Mouse (Mus musculus): Measurements from ENCODE around the gene Cldn24. TPM values are rescaled to one million over a fixed set of nuclear protein-coding genes. Genes with fewer than 3 reads are reported as not detected.

Gene Cldn24
- not detected in 2 replicates for polyA plus RNA-seq (2014; fragmentation: Nextera tagmentation; extraction: Ambion mirVana)

- Histone ChIP-seq H3K4me3 (ENCODE audit: control insufficient read depth in 1 of 2, insufficient read depth in 1 of 2, low read depth in 1 of 2, low read length in 2 of 2) (no peak within 1 kb of the TSS), H3K4me2 (ENCODE audit: low read length) (no peak within 1 kb of the TSS), H3K9me3 (ENCODE audit: control insufficient read depth, low read length) (no peaks in the 10 kb centered on the region), H3K9ac (ENCODE audit: low read length) (no peak within 1 kb of the TSS), H3K27me3 (ENCODE audit: control insufficient read depth, insufficient read depth, low read length) (no peaks in the 10 kb centered on the region), H3K4me1 (ENCODE audit: control insufficient read depth in 2 of 2, insufficient read depth in 2 of 2, low read length in 2 of 2) (peaks cover 5% of the 10 kb centered on the region in 2 experiments; a peak in 3 of 4 replicates), H3K36me3 (ENCODE audit: control insufficient read depth, insufficient read depth, low read length) (no peaks in the 10 kb centered on the region), H3K27ac (replicated peaks in 1 of 2; ENCODE audit: control insufficient read depth in 1 of 2, insufficient read depth in 1 of 2, low read depth in 2 of 2, low read length in 2 of 2) (no peak within 1 kb of the TSS)
- 84% methylated on average over 6 of the region's 6 CpGs for WGBS
- no peak for ATAC-seq (ENCODE audit: insufficient number of reproducible peaks, insufficient read depth, low FRiP score, low read depth)
Observed at GRCm38 (mm10) chr8:47821843-47822242, at the start of gene Cldn24. Gene Cldn24 (plus strand): TSS chr8:47822143.

GRCm38 (mm10) chr8:47772986-47773385, 49.0 kb upstream of the Cldn24 start:
- H3K4me2 ChIP-seq (ENCODE audit: low read length), result no peak overlapping the region
- H3K9ac ChIP-seq (ENCODE audit: low read length), result no peak overlapping the region
- no peak overlapping the region for H3K27ac ChIP-seq (replicated peaks in 1 of 2; ENCODE audit: control insufficient read depth in 1 of 2, insufficient read depth in 1 of 2, low read depth in 2 of 2, low read length in 2 of 2)
- no peaks in the 10 kb centered on the region for H3K27me3 ChIP-seq (ENCODE audit: control insufficient read depth, insufficient read depth, low read length)
- no peaks in the 10 kb centered on the region for H3K9me3 ChIP-seq (ENCODE audit: control insufficient read depth, low read length)
- no peaks in the 10 kb centered on the region for H3K36me3 ChIP-seq (ENCODE audit: control insufficient read depth, insufficient read depth, low read length)
- H3K4me1 ChIP-seq (ENCODE audit: control insufficient read depth in 2 of 2, insufficient read depth in 2 of 2, low read length in 2 of 2), result peaks cover 0 to 4% of the 10 kb centered on the region in 2 experiments; a peak in 2 of 4 replicates
- WGBS, result 78% methylated on average over 5 of the region's 5 CpGs
- H3K4me3 ChIP-seq (ENCODE audit: control insufficient read depth in 1 of 2, insufficient read depth in 1 of 2, low read depth in 1 of 2, low read length in 2 of 2), result no peak overlapping the region
- no peak for ATAC-seq (ENCODE audit: insufficient number of reproducible peaks, insufficient read depth, low FRiP score, low read depth)

GRCm38 (mm10) chr8:47777415-47777814, 44.5 kb upstream of the Cldn24 start:
- H3K9me3 ChIP-seq (ENCODE audit: control insufficient read depth, low read length), result no peaks in the 10 kb centered on the region
- H3K4me3 ChIP-seq (ENCODE audit: control insufficient read depth in 1 of 2, insufficient read depth in 1 of 2, low read depth in 1 of 2, low read length in 2 of 2), result no peak overlapping the region
- 85% methylated on average over 7 of the region's 7 CpGs for WGBS
- H3K9ac ChIP-seq (ENCODE audit: low read length), result no peak overlapping the region
- no peaks in the 10 kb centered on the region for H3K4me1 ChIP-seq (ENCODE audit: control insufficient read depth in 2 of 2, insufficient read depth in 2 of 2, low read length in 2 of 2)
- no peaks in the 10 kb centered on the region for H3K36me3 ChIP-seq (ENCODE audit: control insufficient read depth, insufficient read depth, low read length)
- H3K27me3 ChIP-seq (ENCODE audit: control insufficient read depth, insufficient read depth, low read length), result no peaks in the 10 kb centered on the region
- H3K4me2 ChIP-seq (ENCODE audit: low read length), result no peak overlapping the region
- no peak overlapping the region for H3K27ac ChIP-seq (replicated peaks in 1 of 2; ENCODE audit: control insufficient read depth in 1 of 2, insufficient read depth in 1 of 2, low read depth in 2 of 2, low read length in 2 of 2)
- ATAC-seq (ENCODE audit: insufficient number of reproducible peaks, insufficient read depth, low FRiP score, low read depth), result no peak

GRCm38 (mm10) chr8:47779589-47779988, 42.4 kb upstream of the Cldn24 start:
- no peak overlapping the region for H3K27ac ChIP-seq (replicated peaks in 1 of 2; ENCODE audit: control insufficient read depth in 1 of 2, insufficient read depth in 1 of 2, low read depth in 2 of 2, low read length in 2 of 2)
- no peaks in the 10 kb centered on the region for H3K9me3 ChIP-seq (ENCODE audit: control insufficient read depth, low read length)
- H3K27me3 ChIP-seq (ENCODE audit: control insufficient read depth, insufficient read depth, low read length), result no peaks in the 10 kb centered on the region
- 75% methylated on average over 6 of the region's 6 CpGs for WGBS
- H3K4me1 ChIP-seq (ENCODE audit: control insufficient read depth in 2 of 2, insufficient read depth in 2 of 2, low read length in 2 of 2), result no peaks in the 10 kb centered on the region
- H3K9ac ChIP-seq (ENCODE audit: low read length), result no peak overlapping the region
- no peak for ATAC-seq (ENCODE audit: insufficient number of reproducible peaks, insufficient read depth, low FRiP score, low read depth)
- H3K36me3 ChIP-seq (ENCODE audit: control insufficient read depth, insufficient read depth, low read length), result no peaks in the 10 kb centered on the region
- H3K4me3 ChIP-seq (ENCODE audit: control insufficient read depth in 1 of 2, insufficient read depth in 1 of 2, low read depth in 1 of 2, low read length in 2 of 2), result no peak overlapping the region
- H3K4me2 ChIP-seq (ENCODE audit: low read length), result no peak overlapping the region

- no peaks in the 10 kb centered on the region for H3K27me3 ChIP-seq (ENCODE audit: control insufficient read depth, insufficient read depth, low read length)
- H3K4me1 ChIP-seq (ENCODE audit: control insufficient read depth in 2 of 2, insufficient read depth in 2 of 2, low read length in 2 of 2), result no peaks in the 10 kb centered on the region
- H3K4me3 ChIP-seq (ENCODE audit: control insufficient read depth in 1 of 2, insufficient read depth in 1 of 2, low read depth in 1 of 2, low read length in 2 of 2), result no peak overlapping the region
- H3K4me2 ChIP-seq (ENCODE audit: low read length), result no peak overlapping the region
- no peak overlapping the region for H3K27ac ChIP-seq (replicated peaks in 1 of 2; ENCODE audit: control insufficient read depth in 1 of 2, insufficient read depth in 1 of 2, low read depth in 2 of 2, low read length in 2 of 2)
- H3K9me3 ChIP-seq (ENCODE audit: control insufficient read depth, low read length), result no peaks in the 10 kb centered on the region
- 79% methylated on average over 4 of the region's 4 CpGs for WGBS
- no peak for ATAC-seq (ENCODE audit: insufficient number of reproducible peaks, insufficient read depth, low FRiP score, low read depth)
- no peaks in the 10 kb centered on the region for H3K36me3 ChIP-seq (ENCODE audit: control insufficient read depth, insufficient read depth, low read length)
- no peak overlapping the region for H3K9ac ChIP-seq (ENCODE audit: low read length)
Observed at GRCm38 (mm10) chr8:47781881-47782280, 40.1 kb upstream of the Cldn24 start.

- H3K4me1 ChIP-seq (ENCODE audit: control insufficient read depth in 2 of 2, insufficient read depth in 2 of 2, low read length in 2 of 2), result peaks cover 0 to 4% of the 10 kb centered on the region in 2 experiments; a peak in 3 of 4 replicates
- WGBS, result 86% methylated on average over 2 of the region's 2 CpGs
- no peak overlapping the region for H3K4me2 ChIP-seq (ENCODE audit: low read length)
- H3K9me3 ChIP-seq (ENCODE audit: control insufficient read depth, low read length), result no peaks in the 10 kb centered on the region
- H3K27me3 ChIP-seq (ENCODE audit: control insufficient read depth, insufficient read depth, low read length), result no peaks in the 10 kb centered on the region
- H3K4me3 ChIP-seq (ENCODE audit: control insufficient read depth in 1 of 2, insufficient read depth in 1 of 2, low read depth in 1 of 2, low read length in 2 of 2), result no peak overlapping the region
- H3K27ac ChIP-seq (replicated peaks in 1 of 2; ENCODE audit: control insufficient read depth in 1 of 2, insufficient read depth in 1 of 2, low read depth in 2 of 2, low read length in 2 of 2), result no peak overlapping the region
- ATAC-seq (ENCODE audit: insufficient number of reproducible peaks, insufficient read depth, low FRiP score, low read depth), result no peak
- no peaks in the 10 kb centered on the region for H3K36me3 ChIP-seq (ENCODE audit: control insufficient read depth, insufficient read depth, low read length)
- H3K9ac ChIP-seq (ENCODE audit: low read length), result no peak overlapping the region
Observed at GRCm38 (mm10) chr8:47783544-47783943, 38.4 kb upstream of the Cldn24 start.

- Histone ChIP-seq H3K27ac (replicated peaks in 1 of 2; ENCODE audit: control insufficient read depth in 1 of 2, insufficient read depth in 1 of 2, low read depth in 2 of 2, low read length in 2 of 2) (no peak overlapping the region), H3K36me3 (ENCODE audit: control insufficient read depth, insufficient read depth, low read length) (no peaks in the 10 kb centered on the region), H3K27me3 (ENCODE audit: control insufficient read depth, insufficient read depth, low read length) (no peaks in the 10 kb centered on the region), H3K4me2 (ENCODE audit: low read length) (no peak overlapping the region), H3K9me3 (ENCODE audit: control insufficient read depth, low read length) (no peaks in the 10 kb centered on the region), H3K9ac (ENCODE audit: low read length) (no peak overlapping the region), H3K4me3 (ENCODE audit: control insufficient read depth in 1 of 2, insufficient read depth in 1 of 2, low read depth in 1 of 2, low read length in 2 of 2) (no peak overlapping the region), H3K4me1 (ENCODE audit: control insufficient read depth in 2 of 2, insufficient read depth in 2 of 2, low read length in 2 of 2) (peaks cover 0 to 4% of the 10 kb centered on the region in 2 experiments; a peak in 3 of 4 replicates)
- no peak for ATAC-seq (ENCODE audit: insufficient number of reproducible peaks, insufficient read depth, low FRiP score, low read depth)
- WGBS, result 91% methylated on average over 6 of the region's 6 CpGs
Observed at GRCm38 (mm10) chr8:47783944-47784343, 38.0 kb upstream of the Cldn24 start.

GRCm38 (mm10) chr8:47784436-47784835, 37.5 kb upstream of the Cldn24 start:
- Histone ChIP-seq H3K36me3 (ENCODE audit: control insufficient read depth, insufficient read depth, low read length) (no peaks in the 10 kb centered on the region), H3K4me1 (ENCODE audit: control insufficient read depth in 2 of 2, insufficient read depth in 2 of 2, low read length in 2 of 2) (peaks cover 0 to 4% of the 10 kb centered on the region in 2 experiments; a peak in 3 of 4 replicates), H3K4me2 (ENCODE audit: low read length) (no peak overlapping the region), H3K4me3 (ENCODE audit: control insufficient read depth in 1 of 2, insufficient read depth in 1 of 2, low read depth in 1 of 2, low read length in 2 of 2) (no peak overlapping the region), H3K9ac (ENCODE audit: low read length) (no peak overlapping the region), H3K27ac (replicated peaks in 1 of 2; ENCODE audit: control insufficient read depth in 1 of 2, insufficient read depth in 1 of 2, low read depth in 2 of 2, low read length in 2 of 2) (no peak overlapping the region), H3K9me3 (ENCODE audit: control insufficient read depth, low read length) (no peaks in the 10 kb centered on the region), H3K27me3 (ENCODE audit: control insufficient read depth, insufficient read depth, low read length) (no peaks in the 10 kb centered on the region)
- 84% methylated on average over 7 of the region's 7 CpGs for WGBS
- ATAC-seq (ENCODE audit: insufficient number of reproducible peaks, insufficient read depth, low FRiP score, low read depth), result no peak
